Mouse (Mus musculus) heart, postnatal 10 days (tissue): Measurements from ENCODE around the gene Cops7a. TPM values are rescaled to one million over a fixed set of nuclear protein-coding genes. Genes with fewer than 3 reads are reported as not detected.

Experiments
- DNase-seq, 2 experiments: peaks; one replicate each; pipeline ENCODE4 v3.0.0; 2021
- intact Hi-C: fragments of 180-260 bp; cut with DNase I; formaldehyde crosslinking; loops from one replicate; pipeline ENCODE4 v1.15.1; 2025
- total RNA-seq, 2 experiments: library from RNA; stranded (reverse); gene quantifications; 2 replicates each; pipeline ENCODE4 v1.2.3; 2021

Cops7a gene
- total RNA-seq, 2 experiments from 2014 or later: 102 to 108 TPM

- intact Hi-C loops: loop anchor here (2.0 kb wide), 3 partner anchors 32 to 62 kb away; partner anchors contain the start of gene Zfp384
Measured at GRCm38 (mm10) chr6:124964638-124965037, 700 bp downstream of the Cops7a start.

GRCm38 (mm10) chr6:124961021-124961420 lies 4.3 kb downstream of the Cops7a start:
- intact Hi-C loops: no loop called here
- no peak for DNase-seq

More at GRCm38 (mm10) chr6:124964638-124965037, 700 bp downstream of the Cops7a start:
- no peak for DNase-seq

GRCm38 (mm10) chr6:124959960-124960359 lies 5.4 kb downstream of the Cops7a start:
- intact Hi-C loops: no loop called here
- no peak for DNase-seq

DNA sequence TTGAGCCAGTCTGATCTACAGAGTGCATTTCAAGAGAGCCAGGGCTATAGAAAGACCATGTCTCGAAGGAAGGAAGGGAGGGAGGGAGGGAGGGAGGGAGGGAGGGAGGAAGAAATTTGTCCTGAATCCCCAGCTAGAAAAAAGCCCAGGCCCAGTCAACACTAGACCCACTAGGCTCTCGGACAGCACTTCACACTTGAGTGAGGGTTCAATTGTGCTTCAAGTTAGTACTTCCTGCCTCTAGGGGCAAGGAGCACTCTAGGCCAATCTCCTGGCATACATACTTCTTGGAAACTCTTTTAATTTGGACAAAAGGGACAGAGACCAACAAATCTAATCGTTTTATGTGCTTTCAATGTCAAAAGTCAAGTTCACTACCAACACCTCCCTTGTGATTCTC lies 7.2 kb downstream of the Cops7a start:
- no peak for DNase-seq
- intact Hi-C loops: no loop called here

DNA sequence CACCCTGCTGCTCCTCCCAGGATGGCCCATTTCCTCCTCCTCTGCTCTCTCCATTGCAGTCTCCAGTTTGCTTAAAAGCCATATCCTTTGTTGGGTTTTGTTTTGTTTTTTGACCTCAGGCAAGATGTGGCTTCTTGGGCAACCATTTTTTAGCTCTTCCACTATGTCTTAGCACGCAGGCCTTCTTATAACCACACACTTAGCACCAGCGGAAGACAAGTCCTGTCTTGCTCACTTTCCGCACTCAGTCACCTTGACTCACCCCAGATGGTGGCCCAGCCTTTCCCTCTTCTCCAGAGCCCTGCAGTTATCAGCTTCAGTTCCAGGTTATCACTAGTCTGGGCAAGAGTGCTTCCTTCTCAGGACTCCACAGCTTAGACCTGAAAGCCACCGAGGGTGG lies 10.1 kb downstream of the Cops7a start:
- intact Hi-C loops: no loop called here
- no peak for DNase-seq

GRCm38 (mm10) chr6:124953991-124954715 lies 11.2 kb downstream of the Cops7a start:
- intact Hi-C loops: no loop called here
- no peak for DNase-seq

- no peak for DNase-seq
- intact Hi-C loops: no loop called here
Measured at GRCm38 (mm10) chr6:124943526-124943925, 21.8 kb downstream of the Cops7a start.

- no peak for DNase-seq
- intact Hi-C loops: no loop called here
Measured at GRCm38 (mm10) chr6:124941679-124942078, 23.7 kb downstream of the Cops7a start.

- intact Hi-C loops: no loop called here
Measured at GRCm38 (mm10) chr6:124938554-124938953, 26.8 kb downstream of the Cops7a start.

GRCm38 (mm10) chr6:124937493-124937892 lies 27.8 kb downstream of the Cops7a start:
- intact Hi-C loops: no loop called here
- no peak for DNase-seq

More at GRCm38 (mm10) chr6:124938554-124938953, 26.8 kb downstream of the Cops7a start:
- DNase-seq: no peak

DNA sequence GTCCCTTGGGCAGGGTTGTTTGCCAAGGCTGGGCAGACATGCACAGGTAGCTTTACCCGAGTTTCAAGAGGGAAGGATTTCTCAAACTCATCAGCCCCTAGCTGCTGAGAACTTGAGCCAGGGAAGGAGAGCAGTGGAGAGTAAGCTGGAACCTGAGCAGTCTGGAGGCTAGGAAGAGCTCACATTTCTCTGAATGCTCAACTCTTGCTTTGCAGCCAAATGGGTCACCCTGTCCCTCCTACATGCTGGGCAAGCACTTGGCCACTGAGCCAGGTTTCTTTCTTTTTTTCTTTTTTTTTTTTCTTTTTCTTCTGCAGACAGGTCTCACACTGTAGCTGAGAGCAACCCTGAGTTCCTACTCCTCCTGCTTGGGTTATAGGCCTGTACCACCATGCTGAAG lies 28.7 kb downstream of the Cops7a start:
- no peak for DNase-seq
- intact Hi-C loops: no loop called here

DNA sequence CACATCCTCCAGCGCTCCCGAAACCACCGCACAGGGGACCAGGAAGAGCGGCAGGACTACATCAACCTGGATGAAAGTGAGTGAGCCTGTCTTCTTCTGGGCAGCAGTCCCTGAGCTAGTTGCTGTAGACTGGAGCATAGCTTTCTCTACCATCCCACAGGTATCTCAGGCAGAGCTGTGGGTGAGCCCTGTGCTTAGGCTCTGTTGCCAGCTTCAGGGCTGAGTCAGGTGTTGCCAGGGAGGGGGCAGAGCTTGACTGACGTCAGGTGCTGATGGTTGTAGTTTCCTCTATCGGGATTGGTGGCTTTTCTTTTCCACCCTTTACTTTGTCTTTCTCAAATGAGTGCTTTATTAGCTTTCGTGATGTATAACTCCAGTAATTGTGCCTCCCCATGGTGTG lies 30.7 kb downstream of the Cops7a start:
- DNase-seq: no peak
- intact Hi-C loops: no loop called here

GRCm38 (mm10) chr6:124933127-124933526 lies 32.2 kb downstream of the Cops7a start:
- DNase-seq: no peak
- intact Hi-C loops: loop anchor here (2.0 kb wide), 1 partner anchor 32 kb away; the partner anchor contains the start of gene Cops7a

DNA sequence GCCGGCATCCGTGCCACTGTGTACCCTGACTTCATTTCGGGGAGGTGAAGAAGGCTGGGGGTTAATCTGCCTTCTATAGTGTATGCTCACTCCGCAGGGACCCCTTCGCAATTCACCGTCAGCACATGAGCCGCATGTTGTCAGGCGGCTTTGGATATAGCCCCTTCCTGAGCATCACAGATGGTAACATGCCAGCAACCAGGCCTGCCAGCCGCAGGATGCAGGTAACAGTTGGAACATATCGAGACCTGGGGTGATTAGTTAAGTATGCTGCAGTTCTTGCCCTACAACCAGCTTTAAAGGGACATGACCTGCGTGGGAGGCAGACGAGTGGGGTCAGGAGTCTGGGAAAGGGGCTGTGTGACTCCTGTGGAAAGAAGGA lies 33.0 kb downstream of the Cops7a start:
- intact Hi-C loops: loop anchor here (2.0 kb wide), 1 partner anchor 32 kb away; the partner anchor contains the start of gene Cops7a
- DNase-seq: no peak

DNA sequence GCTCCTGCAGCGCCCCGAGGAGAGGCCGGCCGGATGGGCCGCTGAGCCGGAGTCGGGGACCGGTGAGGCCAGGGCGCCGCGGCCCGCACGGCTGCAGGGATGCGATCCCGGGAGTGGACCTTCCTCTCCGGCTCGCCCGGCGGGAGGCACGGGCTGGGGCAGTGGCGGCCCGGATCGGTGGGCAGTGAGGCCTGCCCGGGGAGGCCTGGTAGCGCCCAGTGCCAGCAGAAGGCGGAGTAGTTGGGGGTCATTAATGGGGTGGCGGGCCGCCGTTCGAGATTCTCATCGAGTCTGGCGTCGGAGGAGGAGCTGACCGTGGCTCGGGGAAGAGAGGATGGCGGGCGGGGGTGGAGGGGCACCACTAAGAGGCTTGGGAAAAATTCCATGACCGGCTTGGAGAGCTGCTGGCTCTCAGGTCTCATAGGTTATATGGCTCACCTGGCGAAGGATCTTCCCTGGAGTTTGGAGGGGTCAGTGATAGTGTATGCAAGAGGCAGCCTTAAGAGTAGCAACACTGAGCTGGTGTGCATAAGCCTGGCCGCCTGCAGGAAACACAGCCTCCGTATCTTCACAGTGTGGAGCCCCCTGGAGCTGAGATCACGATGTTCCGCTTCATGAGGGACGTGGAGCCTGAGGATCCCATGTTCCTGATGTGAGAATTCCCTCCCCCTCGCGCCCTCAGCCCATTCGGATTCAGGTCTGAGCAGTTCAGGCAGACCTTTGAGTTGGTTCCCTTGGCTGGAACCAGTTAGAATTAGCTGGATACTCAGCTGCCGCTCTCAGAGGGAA lies 33.6 kb downstream of the Cops7a start:
- peak; percentile 51 to 65 for DNase-seq
- intact Hi-C loops: loop anchor here (2.0 kb wide), 2 partner anchors 33 to 77 kb away; partner anchors contain the start of genes Cops7a and Zfp384

DNA sequence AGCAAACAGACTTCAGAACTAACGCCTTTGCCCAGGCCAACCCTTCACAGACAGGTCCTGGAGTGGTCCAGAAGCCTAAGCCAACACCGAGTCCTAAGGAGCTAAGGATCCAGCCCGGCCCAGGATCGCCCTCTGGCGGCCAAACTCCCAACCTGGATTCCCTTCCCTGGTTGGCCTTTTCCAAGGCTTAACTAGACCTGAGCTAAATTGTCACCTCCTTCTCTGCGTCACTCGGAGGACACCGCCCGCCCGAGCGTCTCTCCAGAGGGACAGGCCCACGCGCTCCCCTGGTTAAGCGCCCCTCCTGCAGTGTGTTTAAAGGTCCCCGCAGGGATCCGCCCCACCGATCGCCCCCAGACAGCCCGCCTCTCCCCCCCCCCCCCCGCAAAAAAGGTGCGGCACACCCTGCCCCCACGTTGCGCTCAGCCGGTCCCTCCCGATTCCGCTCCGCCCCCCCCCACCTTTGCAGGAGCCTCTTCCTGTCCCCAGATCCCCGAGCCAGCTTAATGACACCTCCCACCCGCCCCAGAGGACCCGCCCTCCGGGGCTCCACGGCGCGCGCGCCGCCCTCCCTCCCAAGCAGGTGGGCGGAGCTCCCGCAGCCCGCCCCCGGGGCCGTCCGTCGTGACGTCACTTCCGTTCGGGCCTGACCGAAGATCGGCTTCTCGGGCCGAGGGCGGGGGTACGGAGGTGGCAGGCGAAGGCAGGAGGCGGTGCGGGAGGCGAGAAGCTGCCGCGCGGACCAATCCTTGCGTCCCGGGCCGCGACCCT lies 34.4 kb downstream of the Cops7a start, which contains the start of gene Mlf2:
Mlf2 (plus strand) TSS at position 633 of the 771 bp plus-strand sequence.
- DNase-seq: peak; percentile 99 to 100
- intact Hi-C loops: loop anchor here (1.0 to 2.0 kb wide), 4 partner anchors 14 to 78 kb away; partner anchors contain the start of genes P3h3 and Zfp384

DNA sequence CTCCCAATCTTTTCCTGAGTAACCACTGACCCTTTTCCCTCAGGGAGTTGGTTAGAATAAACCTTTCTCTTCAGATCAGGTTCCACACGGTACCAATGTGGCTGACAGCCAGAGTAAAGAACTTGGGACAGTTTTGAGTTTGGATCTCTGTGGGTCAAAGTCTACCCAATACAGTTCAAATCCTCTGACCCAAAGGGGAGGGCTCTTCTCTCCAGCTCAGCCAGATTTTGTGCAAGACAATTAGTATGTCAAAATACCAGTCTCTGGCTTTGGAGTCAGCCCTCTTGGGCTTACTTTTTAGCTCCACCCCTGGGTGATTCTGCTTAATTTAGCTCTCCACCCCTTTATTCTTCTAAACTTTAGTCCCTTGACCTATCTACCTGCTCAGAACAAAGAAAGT lies 35.1 kb downstream of the Cops7a start:
- intact Hi-C loops: loop anchor here (1.0 to 2.0 kb wide), 4 partner anchors 13 to 79 kb away; partner anchors contain the start of genes P3h3 and Zfp384

DNA sequence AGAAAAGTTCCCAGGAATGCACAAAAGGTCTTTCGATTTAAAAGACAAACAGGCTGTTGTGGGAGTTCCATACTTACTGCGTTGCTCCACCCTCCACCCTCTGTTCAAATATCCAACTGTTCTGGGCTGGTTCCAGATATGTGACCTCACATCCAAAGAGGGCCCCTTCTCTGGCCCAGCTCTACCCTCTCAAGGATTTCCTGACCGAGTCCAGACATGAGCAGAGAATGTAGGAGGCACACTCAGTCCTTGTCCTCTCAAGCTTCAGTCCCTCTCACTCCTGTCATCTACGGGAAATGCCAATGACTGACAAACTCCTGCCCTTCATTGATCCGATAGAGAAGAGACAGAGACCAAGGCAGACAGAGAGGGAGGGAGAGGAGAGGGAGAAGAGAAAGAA lies 39.4 kb downstream of the Cops7a start:
- intact Hi-C loops: no loop called here
- DNase-seq: peak; percentile 78 to 79

More for the DNA sequence above, 35.1 kb downstream of the Cops7a start:
- peak in 1 of 2 experiments; percentile 32 for DNase-seq

GRCm38 (mm10) chr6:124925173-124925793 lies 40.1 kb downstream of the Cops7a start:
- DNase-seq: no peak
- intact Hi-C loops: no loop called here

DNA sequence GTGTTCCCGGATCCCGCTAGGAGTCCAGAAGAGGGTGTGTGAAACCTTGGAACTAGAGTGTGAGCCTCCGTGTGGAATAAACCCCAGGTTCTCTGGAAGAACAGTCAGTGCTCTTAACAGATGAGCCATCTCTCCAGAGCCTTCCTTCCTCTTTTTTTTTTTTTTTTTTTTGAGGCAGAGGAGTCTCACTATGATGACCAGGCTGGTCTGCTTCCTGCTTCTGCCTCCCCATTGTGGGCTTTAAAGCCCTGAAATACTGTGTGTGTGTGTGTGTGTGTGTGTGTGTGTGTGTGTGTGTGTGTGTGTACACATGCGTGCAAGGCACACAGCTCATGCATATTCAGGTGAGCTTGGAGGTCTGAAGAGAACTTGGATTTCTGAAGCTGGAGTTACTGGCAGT lies 43.8 kb downstream of the Cops7a start:
- intact Hi-C loops: no loop called here
- no peak for DNase-seq
